Mouse (Mus musculus) MEL (cell line): Measurements from ENCODE around the gene Nt5dc3. TPM values are rescaled to one million over a fixed set of nuclear protein-coding genes. Genes with fewer than 3 reads are reported as not detected.

Experiments
- DNase-seq: peaks from one replicate; pipeline ENCODE4 v3.0.0; 2011; ENCODE audit warnings: low read depth, low spot score
- H3K27ac ChIP-seq: 2 replicates; pipeline ENCODE4 v1.5.1; 2012; ENCODE audit warnings: low read depth, mild to moderate bottlenecking, control low read depth, low read length, moderate library complexity; ENCODE audit not compliant: control insufficient read depth
- H3K27me3 ChIP-seq, 2 experiments: fragments of 150-350 bp in 1 of 2; sonication (generic) in 1 of 2; 2 replicates each; pipeline ENCODE4 v1.6.1; 2012; ENCODE audit warnings: low read length in 2 of 2, mild to moderate bottlenecking in 2 of 2, improper control_type of control experiment in 1 of 2, moderate library complexity in 1 of 2; ENCODE audit not compliant: insufficient read depth in 2 of 2, control insufficient read depth in 1 of 2
- H3K36me3 ChIP-seq, 2 experiments: 2 replicates each; pipeline ENCODE4 v1.6.1; 2012 to 2014; ENCODE audit warnings: low read length in 2 of 2, improper control_type of control experiment in 1 of 2, inconsistent platforms in 1 of 2, mild to moderate bottlenecking in 1 of 2; ENCODE audit not compliant: insufficient read depth in 2 of 2, control insufficient read depth in 1 of 2
- H3K4me1 ChIP-seq, 2 experiments: fragments of 150-350 bp in 1 of 2; sonication (generic) in 1 of 2; 2 replicates each; pipeline ENCODE4 v1.6.1; 2012; ENCODE audit warnings: low read length in 2 of 2, improper control_type of control experiment in 1 of 2, mild to moderate bottlenecking in 1 of 2; ENCODE audit not compliant: insufficient read depth in 2 of 2, control insufficient read depth in 1 of 2
- H3K4me3 ChIP-seq, 2 experiments: fragments of 150-350 bp in 1 of 2; sonication (generic) in 1 of 2; 2 replicates each; pipeline ENCODE4 v1.5.1; 2012; ENCODE audit warnings: low read depth in 2 of 2, low read length in 2 of 2, mild to moderate bottlenecking in 2 of 2, moderate library complexity in 2 of 2, control low read depth in 1 of 2, improper control_type of control experiment in 1 of 2; ENCODE audit not compliant: control insufficient read depth in 1 of 2, insufficient read depth in 1 of 2
- H3K79me2 ChIP-seq: 2 replicates; pipeline ENCODE4 v1.6.1; 2012; ENCODE audit warnings: mild to moderate bottlenecking, low read length, moderate library complexity; ENCODE audit not compliant: control insufficient read depth, poor library complexity, insufficient read depth
- H3K9ac ChIP-seq: 2 replicates; pipeline ENCODE4 v1.6.1; 2012; ENCODE audit warnings: low read depth, mild to moderate bottlenecking, control low read depth, low read length, moderate library complexity; ENCODE audit not compliant: control insufficient read depth, poor library complexity, severe bottlenecking
- H3K9me3 ChIP-seq: fragments of 150-350 bp; sonication (generic); replicated peaks from 2 replicates; pipeline ENCODE4 v1.6.1; 2012; ENCODE audit warnings: mild to moderate bottlenecking, low read length, improper control_type of control experiment, moderate library complexity; ENCODE audit not compliant: insufficient read depth
- CHD1 ChIP-seq: IDR thresholded peaks from 2 replicates; pipeline ENCODE4 v1.6.1; 2012; ENCODE audit warnings: low read depth, mild to moderate bottlenecking, inconsistent platforms, low read length, improper control_type of control experiment
- CTCF ChIP-seq, 3 experiments: IDR thresholded peaks in 2 of 3; conservative IDR thresholded peaks in 1 of 3; 2 replicates each; pipeline ENCODE4 v1.5.1; 2011 to 2012; ENCODE audit warnings: low read length in 3 of 3, low read depth in 2 of 3, mild to moderate bottlenecking in 2 of 3, improper control_type of control experiment in 1 of 3, inconsistent platforms in 1 of 3, mixed read lengths in 1 of 3, moderate library complexity in 1 of 3; ENCODE audit not compliant: control insufficient read depth in 1 of 3, insufficient read depth in 1 of 3, poor library complexity in 1 of 3, severe bottlenecking in 1 of 3
- E2F4 ChIP-seq: IDR thresholded peaks from 2 replicates; pipeline ENCODE4 v1.6.1; 2011; ENCODE audit warnings: low read depth, low read length, improper control_type of control experiment, borderline replicate concordance
- ELF1 ChIP-seq: IDR thresholded peaks from 2 replicates; pipeline ENCODE4 v1.6.1; 2014; ENCODE audit warnings: low read depth, mild to moderate bottlenecking, inconsistent platforms, low read length, improper control_type of control experiment, moderate library complexity
- EP300 ChIP-seq, 2 experiments: IDR thresholded peaks; 2 replicates each; pipeline ENCODE4 v1.6.1; 2011; ENCODE audit warnings: improper control_type of control experiment in 2 of 2, low read length in 2 of 2, low read depth in 1 of 2, mild to moderate bottlenecking in 1 of 2
- ETS1 ChIP-seq: IDR thresholded peaks from 2 replicates; pipeline ENCODE4 v1.6.1; 2012; ENCODE audit warnings: low read depth, mild to moderate bottlenecking, inconsistent platforms, low read length, improper control_type of control experiment, moderate library complexity
- GABPA ChIP-seq: IDR thresholded peaks from 2 replicates; pipeline ENCODE4 v1.6.1; 2012; ENCODE audit warnings: low read depth, mild to moderate bottlenecking, inconsistent platforms, low read length, improper control_type of control experiment, moderate library complexity
- GATA1 ChIP-seq: IDR thresholded peaks from 2 replicates; pipeline ENCODE4 v1.6.1; 2011; ENCODE audit warnings: low read depth, low read length, improper control_type of control experiment
- HCFC1 ChIP-seq: IDR thresholded peaks from 2 replicates; pipeline ENCODE4 v1.6.1; 2012; ENCODE audit warnings: low read depth, mild to moderate bottlenecking, inconsistent platforms, low read length, improper control_type of control experiment, moderate library complexity
- JUND ChIP-seq: IDR thresholded peaks from 2 replicates; pipeline ENCODE4 v1.6.1; 2011; ENCODE audit warnings: low read depth, mild to moderate bottlenecking, improper control_type of control experiment, low read length
- KAT2A ChIP-seq: conservative IDR thresholded peaks from 2 replicates; pipeline ENCODE4 v1.6.1; 2012; ENCODE audit warnings: low read depth, low read length, improper control_type of control experiment, inconsistent platforms
- MAFK ChIP-seq: IDR thresholded peaks from 2 replicates; pipeline ENCODE4 v1.6.1; 2011; ENCODE audit warnings: low read depth, mild to moderate bottlenecking, low read length, improper control_type of control experiment, borderline replicate concordance
- MAX ChIP-seq: IDR thresholded peaks from 2 replicates; pipeline ENCODE4 v1.6.1; 2011; ENCODE audit warnings: low read length, improper control_type of control experiment
- MAZ ChIP-seq: IDR thresholded peaks from 2 replicates; pipeline ENCODE4 v1.6.1; 2012; ENCODE audit warnings: low read depth, mild to moderate bottlenecking, inconsistent platforms, low read length, improper control_type of control experiment
- MEF2A ChIP-seq: IDR thresholded peaks from 2 replicates; pipeline ENCODE4 v1.6.1; 2014; ENCODE audit warnings: low read depth, mild to moderate bottlenecking, inconsistent platforms, low read length, improper control_type of control experiment; ENCODE audit not compliant: poor library complexity, insufficient replicate concordance, severe bottlenecking; ENCODE audit errors: extremely low read depth
- MYC ChIP-seq: IDR thresholded peaks from 2 replicates; pipeline ENCODE4 v1.6.1; 2011; ENCODE audit warnings: low read depth, mild to moderate bottlenecking, low read length, improper control_type of control experiment, moderate library complexity
- NRF1 ChIP-seq: IDR thresholded peaks from 2 replicates; pipeline ENCODE4 v1.6.1; 2014; ENCODE audit warnings: low read depth, mild to moderate bottlenecking, inconsistent platforms, low read length, improper control_type of control experiment, moderate library complexity; ENCODE audit not compliant: poor library complexity, insufficient read depth, severe bottlenecking
- POLR2A ChIP-seq, 2 experiments: IDR thresholded peaks; 2 replicates each; pipeline ENCODE4 v1.6.1; 2011 to 2012; ENCODE audit warnings: low read length in 2 of 2, mild to moderate bottlenecking in 2 of 2, control low read depth in 1 of 2, improper control_type of control experiment in 1 of 2, low read depth in 1 of 2, moderate library complexity in 1 of 2; ENCODE audit not compliant: control insufficient read depth in 1 of 2, insufficient read depth in 1 of 2, poor library complexity in 1 of 2
- POLR2AphosphoS2 ChIP-seq: IDR thresholded peaks from 2 replicates; pipeline ENCODE4 v1.6.1; 2011; ENCODE audit warnings: low read length, improper control_type of control experiment
- POLR2AphosphoS5 ChIP-seq: IDR thresholded peaks from 2 replicates; pipeline ENCODE4 v1.6.1; 2012; ENCODE audit warnings: low read depth, borderline replicate concordance, mild to moderate bottlenecking, inconsistent platforms, low read length, moderate library complexity, mixed read lengths
- RAD21 ChIP-seq: IDR thresholded peaks from 2 replicates; pipeline ENCODE4 v1.6.1; 2011; ENCODE audit warnings: mild to moderate bottlenecking, low read depth, low read length, improper control_type of control experiment
- RCOR1 ChIP-seq: IDR thresholded peaks from 2 replicates; pipeline ENCODE4 v1.6.1; 2012; ENCODE audit warnings: low read depth, mild to moderate bottlenecking, inconsistent platforms, low read length, improper control_type of control experiment
- SMC3 ChIP-seq: IDR thresholded peaks from 2 replicates; pipeline ENCODE4 v1.6.1; 2011; ENCODE audit warnings: low read depth, low read length, improper control_type of control experiment
- TBP ChIP-seq: IDR thresholded peaks from 2 replicates; pipeline ENCODE4 v1.8.0; 2011; ENCODE audit warnings: low read depth, low read length, improper control_type of control experiment
- TCF12 ChIP-seq: IDR thresholded peaks from 2 replicates; pipeline ENCODE4 v1.6.1; 2014; ENCODE audit warnings: low read depth, mild to moderate bottlenecking, inconsistent platforms, low read length, improper control_type of control experiment, moderate library complexity
- UBTF ChIP-seq: IDR thresholded peaks from 2 replicates; pipeline ENCODE4 v1.6.1; 2012; ENCODE audit warnings: low read depth, mild to moderate bottlenecking, inconsistent platforms, low read length, improper control_type of control experiment, moderate library complexity, borderline replicate concordance; ENCODE audit not compliant: insufficient read depth
- USF1 ChIP-seq: IDR thresholded peaks from 2 replicates; pipeline ENCODE4 v1.6.1; 2014; ENCODE audit warnings: low read depth, mild to moderate bottlenecking, inconsistent platforms, low read length, improper control_type of control experiment, moderate library complexity
- ZKSCAN1 ChIP-seq: IDR thresholded peaks from 2 replicates; pipeline ENCODE4 v1.6.1; 2012; ENCODE audit warnings: low read depth, mild to moderate bottlenecking, inconsistent platforms, low read length, improper control_type of control experiment, moderate library complexity
- ZMIZ1 ChIP-seq: IDR thresholded peaks from 2 replicates; pipeline ENCODE4 v1.6.1; 2012; ENCODE audit warnings: low read depth, mild to moderate bottlenecking, inconsistent platforms, low read length, improper control_type of control experiment, moderate library complexity
- polyA plus RNA-seq, 2 experiments: library from polyadenylated mRNA; stranded (reverse) in 1 of 2; unstranded in 1 of 2; fragments of >175 nt in 1 of 2; fragments of >200 nt in 1 of 2; gene quantifications; 2 replicates each; pipeline versions ENCODE4 v1.2.1 to v1.2.4; 2012; ENCODE audit warnings: low replicate concordance in 2 of 2, low read depth in 1 of 2; ENCODE audit not compliant: insufficient read length in 2 of 2, insufficient read depth in 1 of 2, missing spikeins in 1 of 2
- total RNA-seq: library from RNA; depleted of rRNA; stranded (reverse); fragments of 300-350 nt; gene quantifications from 2 replicates; pipeline ENCODE4 v1.2.3, GENCODE M21; 2012

Nt5dc3 gene
- total and polyA plus RNA-seq, 3 experiments: 9.7 to 15.6 TPM; not detected in 1

GRCm38 (mm10) chr10:86755816-86756502 is 22.8 kb upstream of the Nt5dc3 start:
- Histone ChIP-seq H3K9ac (no peak overlapping the region), H3K4me1 (peaks cover 11 to 15% of the 10 kb centered on the region in 2 experiments)
- TF ChIP-seq JUND: no peak
- no peak for TF ChIP-seq SMC3
- no peak for TF ChIP-seq GABPA
- no peak for TF ChIP-seq UBTF
- TF ChIP-seq MYC: no peak
- no peak for TF ChIP-seq CHD1
- TF ChIP-seq TCF12: no peak
- no peak for TF ChIP-seq POLR2AphosphoS5
- no peak for TF ChIP-seq CTCF (IDR thresholded peaks at IDR 0.05 in 2 of 3, conservative IDR thresholded peaks at IDR 0.05 in 1 of 3; ENCODE audit: control insufficient read depth in 1 of 3, insufficient read depth in 1 of 3, low read depth in 2 of 3, low read length in 3 of 3, poor library complexity in 1 of 3, severe bottlenecking in 1 of 3)
- TF ChIP-seq POLR2AphosphoS2: no peak
- TF ChIP-seq KAT2A: no peak
- no peak for TF ChIP-seq TBP
- TF ChIP-seq GATA1: no peak
- no peak for TF ChIP-seq POLR2A (IDR thresholded peaks at IDR 0.05; ENCODE audit: control insufficient read depth in 1 of 2, insufficient read depth in 1 of 2, low read depth in 1 of 2, low read length in 2 of 2, poor library complexity in 1 of 2)
- no peak for TF ChIP-seq NRF1
- TF ChIP-seq RCOR1: no peak
- no peak for TF ChIP-seq MAFK
- TF ChIP-seq ETS1: no peak
- TF ChIP-seq, all 39 proteins: peak for 0
- no peak for DNase-seq
- H3K9me3 ChIP-seq: no peaks in the 10 kb centered on the region
- no peak overlapping the region for H3K4me3 ChIP-seq
- peaks cover 0 to 12% of the 10 kb centered on the region in 2 experiments; a peak in 2 of 4 replicates for H3K36me3 ChIP-seq
- no peaks in the 10 kb centered on the region for H3K79me2 ChIP-seq
- H3K27me3 ChIP-seq: no peaks in the 10 kb centered on the region
- H3K27ac ChIP-seq: no peak overlapping the region

GRCm38 (mm10) chr10:86757724-86758123 is 21.1 kb upstream of the Nt5dc3 start:
- Histone ChIP-seq H3K9me3 (no peaks in the 10 kb centered on the region), H3K27me3 (no peaks in the 10 kb centered on the region), H3K36me3 (peaks cover 0 to 12% of the 10 kb centered on the region in 2 experiments; a peak in 2 of 4 replicates), H3K27ac (peak overlapping the region; percentile 58), H3K4me1 (peaks cover 11 to 15% of the 10 kb centered on the region in 2 experiments), H3K4me3 (no peak overlapping the region), H3K79me2 (no peaks in the 10 kb centered on the region), H3K9ac (no peak overlapping the region)
- peak; percentile 68 for DNase-seq
- no peak for TF ChIP-seq E2F4
- no peak for TF ChIP-seq ZKSCAN1
- no peak for TF ChIP-seq POLR2AphosphoS5
- TF ChIP-seq EP300 (IDR thresholded peaks at IDR 0.05; ENCODE audit: low read depth in 1 of 2, low read length in 2 of 2): peak; percentile 81 to 89
- TF ChIP-seq ETS1: peak; percentile 57
- TF ChIP-seq POLR2A (IDR thresholded peaks at IDR 0.05; ENCODE audit: control insufficient read depth in 1 of 2, insufficient read depth in 1 of 2, low read depth in 1 of 2, low read length in 2 of 2, poor library complexity in 1 of 2): no peak
- no peak for TF ChIP-seq ZMIZ1
- no peak for TF ChIP-seq RAD21
- no peak for TF ChIP-seq HCFC1
- TF ChIP-seq MAZ: no peak
- TF ChIP-seq KAT2A: no peak
- no peak for TF ChIP-seq USF1
- TF ChIP-seq TCF12: peak; percentile 68
- TF ChIP-seq ELF1: no peak
- no peak for TF ChIP-seq MEF2A
- TF ChIP-seq CTCF (IDR thresholded peaks at IDR 0.05 in 2 of 3, conservative IDR thresholded peaks at IDR 0.05 in 1 of 3; ENCODE audit: control insufficient read depth in 1 of 3, insufficient read depth in 1 of 3, low read depth in 2 of 3, low read length in 3 of 3, poor library complexity in 1 of 3, severe bottlenecking in 1 of 3): no peak
- TF ChIP-seq UBTF: no peak
- no peak for TF ChIP-seq NRF1
- peak; percentile 82 for TF ChIP-seq GATA1
- TF ChIP-seq MAX: no peak
